Mouse (Mus musculus) heart, embryonic 16.5 days (tissue): ENCODE measurements at regions not wholly inside any gene's neighbourhood (a gene's known extent, or its start where the extent isn't known, plus 50 kb on each side); places are given as distances from the start of the nearest gene placed in this dataset.

Experiments used
- ATAC-seq: fragments of 200-750 bp; cut with Nextera tagmentation; replicated peaks from 2 replicates; pipeline ENCODE4 v1.8.0; 2017; ENCODE audit warnings: moderate number of reproducible peaks; ENCODE audit not compliant: insufficient read depth, low FRiP score; ENCODE audit errors: extremely low read depth
- H3K27ac ChIP-seq: fragments of 300-500 bp; sonication (generic); 2 replicates; pipeline ENCODE4 v1.5.1; 2014; ENCODE audit warnings: mild to moderate bottlenecking, low read length, control low read depth, moderate library complexity
- H3K27me3 ChIP-seq: fragments of 300-500 bp; sonication (generic); 2 replicates; pipeline ENCODE4 v1.6.1; 2014; ENCODE audit warnings: low read length, mixed read lengths; ENCODE audit not compliant: control insufficient read depth, insufficient read depth
- H3K36me3 ChIP-seq: fragments of 300-500 bp; sonication (generic); 2 replicates; pipeline ENCODE4 v1.6.1; 2014; ENCODE audit not compliant: control insufficient read depth, insufficient read depth
- H3K4me1 ChIP-seq: fragments of 300-500 bp; sonication (generic); 2 replicates; pipeline ENCODE4 v1.6.1; 2014; ENCODE audit warnings: low read length, mixed read lengths; ENCODE audit not compliant: control insufficient read depth, insufficient read depth
- H3K4me2 ChIP-seq: fragments of 300-500 bp; sonication (generic); 2 replicates; pipeline ENCODE4 v1.6.1; 2014; ENCODE audit warnings: low read depth, mild to moderate bottlenecking, control low read depth, low read length
- H3K4me3 ChIP-seq: fragments of 300-500 bp; sonication (generic); 2 replicates; pipeline ENCODE4 v1.5.1; 2014; ENCODE audit warnings: mild to moderate bottlenecking, control low read depth, low read length
- H3K9ac ChIP-seq: fragments of 300-500 bp; sonication (generic); 2 replicates; pipeline ENCODE4 v1.6.1; 2014; ENCODE audit warnings: low read length, control low read depth
- H3K9me3 ChIP-seq: fragments of 300-500 bp; sonication (generic); replicated peaks from 2 replicates; pipeline ENCODE4 v1.6.1; 2016; ENCODE audit warnings: low read length; ENCODE audit not compliant: control insufficient read depth
- WGBS: fragments of 180-500 bp; shearing (Covaris S2); extraction: QIAGEN DNeasy Blood & Tissue Kit; methylation state at CpG from one replicate; pipeline ENCODE4 v1.1.7; 2014; 5-methylcytosine and 5-hydroxymethylcytosine counted together

DNA sequence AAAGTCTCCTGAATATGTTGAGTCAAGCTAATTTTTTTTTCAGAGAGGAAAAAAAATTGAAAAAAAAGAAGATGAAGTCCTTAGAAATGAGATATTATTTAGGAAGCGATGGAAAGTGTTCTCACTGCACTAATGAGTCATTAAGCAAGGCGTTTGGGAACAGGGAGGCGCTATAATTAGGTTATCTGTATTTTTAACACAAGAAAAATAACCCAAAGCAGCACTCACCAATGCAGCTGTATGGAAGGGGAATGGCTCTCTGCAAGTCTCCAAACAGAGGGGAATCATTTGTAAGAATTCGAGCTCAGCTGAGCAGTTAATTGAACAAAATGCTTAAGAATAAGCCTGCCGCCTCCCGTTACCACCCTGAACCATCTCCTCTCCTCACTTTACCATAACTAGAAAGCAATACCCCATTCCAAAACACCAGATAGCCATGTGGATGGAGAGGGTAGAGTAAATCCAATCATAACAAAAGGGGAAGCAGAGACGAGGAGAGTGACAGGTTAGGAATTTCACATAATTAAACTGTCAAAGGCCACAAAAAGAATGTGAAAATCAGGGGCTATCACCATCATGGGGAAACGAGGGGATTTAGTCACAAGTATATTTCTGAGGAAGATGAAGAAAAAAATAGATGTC, 187.5 kb upstream of the Tox3 start:
- H3K9ac ChIP-seq, result no peak overlapping the region
- ATAC-seq, result no peak
- no peak overlapping the region for H3K27ac ChIP-seq
- H3K4me3 ChIP-seq, result no peak overlapping the region
- H3K9me3 ChIP-seq, result no peaks in the 10 kb centered on the region
- WGBS, result 73% methylated on average over 8 of the region's 8 CpGs
- no peaks in the 10 kb centered on the region for H3K4me1 ChIP-seq
- H3K36me3 ChIP-seq, result no peaks in the 10 kb centered on the region
- no peaks in the 10 kb centered on the region for H3K27me3 ChIP-seq
- H3K4me2 ChIP-seq, result no peak overlapping the region

GRCm38 (mm10) chr8:90521393-90521792, 173.2 kb upstream of the Tox3 start:
- Histone ChIP-seq H3K27me3 (no peaks in the 10 kb centered on the region), H3K9ac (no peak overlapping the region), H3K4me2 (no peak overlapping the region), H3K27ac (no peak overlapping the region), H3K9me3 (peaks cover 7% of the 10 kb centered on the region; the same call in 1 of the 2 replicates), H3K4me3 (no peak overlapping the region), H3K4me1 (no peaks in the 10 kb centered on the region), H3K36me3 (no peaks in the 10 kb centered on the region)
- whole genome bisulfite sequencing, result 51% methylated on average over 8 of the region's 8 CpGs
- no peak for ATAC-seq

- no peak for ATAC-seq
- H3K27ac ChIP-seq, result no peak overlapping the region
- H3K4me1 ChIP-seq, result no peaks in the 10 kb centered on the region
- WGBS, result 36% methylated on average over 4 of the region's 4 CpGs
- H3K36me3 ChIP-seq, result no peaks in the 10 kb centered on the region
- no peak overlapping the region for H3K4me3 ChIP-seq
- H3K9ac ChIP-seq, result no peak overlapping the region
- no peak overlapping the region for H3K4me2 ChIP-seq
- no peaks in the 10 kb centered on the region for H3K27me3 ChIP-seq
- H3K9me3 ChIP-seq, result peaks cover 7% of the 10 kb centered on the region; the same call in 1 of the 2 replicates
Observed at GRCm38 (mm10) chr8:90520186-90520585, 172.0 kb upstream of the Tox3 start.

DNA sequence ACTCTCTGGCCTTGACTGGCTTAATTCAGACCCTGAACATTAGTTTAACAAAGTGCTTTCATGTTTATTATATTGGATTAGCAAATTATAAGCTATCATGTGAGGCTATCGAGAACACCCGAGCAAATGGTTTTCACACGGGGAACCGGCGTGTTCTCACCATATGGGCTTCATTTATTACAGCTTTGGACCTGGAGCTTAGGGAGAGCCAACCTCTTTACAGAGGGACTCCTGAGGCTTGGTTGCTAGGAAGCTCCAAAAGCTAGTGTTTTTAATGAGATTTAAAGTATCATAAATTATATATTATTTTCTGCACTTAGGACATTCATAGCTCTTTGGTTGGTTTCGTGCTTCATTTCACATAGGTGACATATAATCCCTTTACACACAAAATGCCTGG, 171.4 kb upstream of the Tox3 start:
- peaks cover 7% of the 10 kb centered on the region; the same call in 1 of the 2 replicates for H3K9me3 ChIP-seq
- no peaks in the 10 kb centered on the region for H3K36me3 ChIP-seq
- no peak overlapping the region for H3K4me2 ChIP-seq
- ATAC-seq, result no peak
- H3K27me3 ChIP-seq, result no peaks in the 10 kb centered on the region
- no peak overlapping the region for H3K9ac ChIP-seq
- no peak overlapping the region for H3K4me3 ChIP-seq
- no peak overlapping the region for H3K27ac ChIP-seq
- 90% methylated on average over 6 of the region's 6 CpGs for WGBS
- H3K4me1 ChIP-seq, result no peaks in the 10 kb centered on the region

- no peaks in the 10 kb centered on the region for H3K27me3 ChIP-seq
- H3K4me1 ChIP-seq, result no peaks in the 10 kb centered on the region
- H3K36me3 ChIP-seq, result no peaks in the 10 kb centered on the region
- H3K9ac ChIP-seq, result no peak overlapping the region
- no peak overlapping the region for H3K4me3 ChIP-seq
- no peaks in the 10 kb centered on the region for H3K9me3 ChIP-seq
- no peak overlapping the region for H3K4me2 ChIP-seq
- WGBS, result 59% methylated on average over 3 of the region's 3 CpGs
- ATAC-seq, result no peak
- H3K27ac ChIP-seq, result no peak overlapping the region
Observed at GRCm38 (mm10) chr8:90514191-90514590, 166.0 kb upstream of the Tox3 start.

DNA sequence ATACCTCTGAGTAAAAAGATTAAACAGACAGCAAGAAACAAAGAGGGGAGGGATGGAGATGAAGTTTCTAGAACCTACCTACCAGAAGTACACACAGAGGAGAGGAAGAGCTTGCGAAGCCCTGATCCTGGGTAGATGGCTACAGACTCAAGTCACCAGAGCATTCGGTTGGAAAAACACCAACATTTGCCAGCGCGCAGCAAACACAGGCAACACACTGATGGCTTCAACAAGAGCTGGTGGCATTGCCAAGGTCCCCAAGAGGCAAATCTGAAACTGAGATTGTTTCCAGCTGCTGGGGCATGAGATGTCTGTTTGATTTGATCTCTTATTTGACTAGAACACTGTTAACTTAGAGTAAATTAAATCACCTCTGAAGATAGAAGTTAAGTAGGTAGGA, 165.5 kb upstream of the Tox3 start:
- no peaks in the 10 kb centered on the region for H3K4me1 ChIP-seq
- H3K36me3 ChIP-seq, result no peaks in the 10 kb centered on the region
- 92% methylated on average over 4 of the region's 4 CpGs for WGBS
- H3K4me3 ChIP-seq, result no peak overlapping the region
- no peaks in the 10 kb centered on the region for H3K9me3 ChIP-seq
- H3K27me3 ChIP-seq, result no peaks in the 10 kb centered on the region
- no peak overlapping the region for H3K9ac ChIP-seq
- no peak overlapping the region for H3K27ac ChIP-seq
- H3K4me2 ChIP-seq, result no peak overlapping the region
- no peak for ATAC-seq

- Histone ChIP-seq H3K27me3 (no peaks in the 10 kb centered on the region), H3K4me2 (no peak overlapping the region), H3K4me1 (no peaks in the 10 kb centered on the region), H3K27ac (no peak overlapping the region), H3K9me3 (no peaks in the 10 kb centered on the region), H3K4me3 (no peak overlapping the region), H3K36me3 (no peaks in the 10 kb centered on the region), H3K9ac (no peak overlapping the region)
- no peak for ATAC-seq
- 77% methylated on average over 8 of the region's 8 CpGs for WGBS
Observed at GRCm38 (mm10) chr8:90513102-90513501, 165.0 kb upstream of the Tox3 start.

GRCm38 (mm10) chr8:90512594-90512993, 164.5 kb upstream of the Tox3 start:
- H3K4me1 ChIP-seq, result no peaks in the 10 kb centered on the region
- no peaks in the 10 kb centered on the region for H3K9me3 ChIP-seq
- no peak overlapping the region for H3K27ac ChIP-seq
- no peak for ATAC-seq
- H3K27me3 ChIP-seq, result no peaks in the 10 kb centered on the region
- WGBS, result 64% methylated on average over 2 of the region's 2 CpGs
- H3K4me3 ChIP-seq, result no peak overlapping the region
- H3K36me3 ChIP-seq, result no peaks in the 10 kb centered on the region
- H3K9ac ChIP-seq, result no peak overlapping the region
- H3K4me2 ChIP-seq, result no peak overlapping the region

DNA sequence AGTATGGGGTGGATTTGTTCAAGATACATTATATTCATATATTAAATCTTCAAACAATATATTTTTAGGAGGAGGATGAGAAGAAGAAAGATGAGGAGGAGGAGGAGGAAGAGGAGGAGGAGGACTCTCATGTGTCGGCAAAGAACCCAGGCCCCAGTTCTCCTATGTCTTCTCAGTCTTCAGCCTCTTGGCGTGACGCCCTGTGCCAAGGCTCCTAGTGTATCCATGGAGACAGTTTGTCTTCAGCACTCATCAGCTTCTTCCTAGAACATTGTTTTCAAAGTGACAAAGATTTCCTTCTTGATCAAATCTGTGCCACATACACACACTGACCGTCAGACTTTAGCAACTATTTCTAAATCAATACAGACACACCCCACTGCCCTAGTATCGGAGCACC, 156.4 kb upstream of the Tox3 start:
- H3K4me2 ChIP-seq, result no peak overlapping the region
- ATAC-seq, result no peak
- H3K27me3 ChIP-seq, result no peaks in the 10 kb centered on the region
- no peaks in the 10 kb centered on the region for H3K36me3 ChIP-seq
- H3K4me3 ChIP-seq, result no peak overlapping the region
- H3K4me1 ChIP-seq, result peaks cover 3% of the 10 kb centered on the region; the same call in 1 of the 2 replicates
- no peak overlapping the region for H3K27ac ChIP-seq
- H3K9me3 ChIP-seq, result no peaks in the 10 kb centered on the region
- WGBS, result 57% methylated on average over 5 of the region's 5 CpGs
- no peak overlapping the region for H3K9ac ChIP-seq
